Mouse (Mus musculus) lung, postnatal 0 days (tissue): ENCODE results near the gene Map2k1. TPM values are rescaled to one million over a fixed set of nuclear protein-coding genes. Genes with fewer than 3 reads are reported as not detected.

Source experiments
- ATAC-seq: fragments of 200-750 bp; cut with Nextera tagmentation; 2 replicates; pipeline ENCODE4 v1.8.0; 2017; ENCODE audit warnings: moderate library complexity
- DNase-seq: peaks from one replicate; pipeline ENCODE4 v3.0.0-alpha.2; 2016; ENCODE audit warnings: low spot score
- H3K27ac ChIP-seq: fragments of 300-500 bp; sonication (generic); 2 replicates; pipeline ENCODE4 v1.5.1; 2014; ENCODE audit warnings: antibody characterized with exemption, mild to moderate bottlenecking, low read length, mixed read lengths
- H3K27me3 ChIP-seq: fragments of 300-500 bp; sonication (generic); replicated peaks from 2 replicates; pipeline ENCODE4 v1.6.1; 2014; ENCODE audit warnings: low read length, mixed read lengths; ENCODE audit not compliant: insufficient read depth
- H3K36me3 ChIP-seq: fragments of 300-500 bp; sonication (generic); 2 replicates; pipeline ENCODE4 v1.6.1; 2014; ENCODE audit warnings: low read length, mixed read lengths; ENCODE audit not compliant: insufficient read depth
- H3K4me1 ChIP-seq: fragments of 300-500 bp; sonication (generic); 2 replicates; pipeline ENCODE4 v1.6.1; 2014; ENCODE audit warnings: antibody characterized with exemption, low read depth, low read length, mixed read lengths; ENCODE audit not compliant: insufficient read depth
- H3K4me2 ChIP-seq: fragments of 300-500 bp; sonication (generic); replicated peaks from 2 replicates; pipeline ENCODE4 v1.6.1; 2014; ENCODE audit warnings: low read depth, mild to moderate bottlenecking, low read length, moderate library complexity, mixed read lengths
- H3K4me3 ChIP-seq: fragments of 300-500 bp; sonication (generic); 2 replicates; pipeline ENCODE4 v1.5.1; 2014; ENCODE audit warnings: low read depth, low read length
- H3K9ac ChIP-seq: fragments of 300-500 bp; sonication (generic); replicated peaks from 2 replicates; pipeline ENCODE4 v1.6.1; 2014; ENCODE audit warnings: low read depth, mild to moderate bottlenecking
- H3K9me3 ChIP-seq: fragments of 300-500 bp; sonication (generic); 2 replicates; pipeline ENCODE4 v1.6.1; 2016; ENCODE audit warnings: low read length, mixed read lengths
- CTCF ChIP-seq: IDR thresholded peaks from 2 replicates; pipeline ENCODE4 v1.5.1; 2016; ENCODE audit warnings: antibody characterized with exemption, mild to moderate bottlenecking
- EP300 ChIP-seq: IDR thresholded peaks from 2 replicates; pipeline ENCODE4 v1.6.1; 2016; ENCODE audit warnings: antibody characterized with exemption, mild to moderate bottlenecking, control low read depth
- WGBS: fragments of 180-500 bp; shearing (Covaris S2); extraction: QIAGEN DNeasy Blood & Tissue Kit; methylation state at CpG from one replicate; pipeline ENCODE4 v1.1.7; 2014; 5-methylcytosine and 5-hydroxymethylcytosine counted together
- polyA plus RNA-seq: library from polyadenylated mRNA; unstranded; fragments of >200 nt; fragmentation: Nextera tagmentation; extraction: Ambion mirVana; gene quantifications from 2 replicates; pipeline ENCODE4 v1.2.1, GENCODE M21; 2015

The Map2k1 gene
- polyA plus RNA-seq, 1 experiment from 2014 or later = 67.1 TPM

DNA sequence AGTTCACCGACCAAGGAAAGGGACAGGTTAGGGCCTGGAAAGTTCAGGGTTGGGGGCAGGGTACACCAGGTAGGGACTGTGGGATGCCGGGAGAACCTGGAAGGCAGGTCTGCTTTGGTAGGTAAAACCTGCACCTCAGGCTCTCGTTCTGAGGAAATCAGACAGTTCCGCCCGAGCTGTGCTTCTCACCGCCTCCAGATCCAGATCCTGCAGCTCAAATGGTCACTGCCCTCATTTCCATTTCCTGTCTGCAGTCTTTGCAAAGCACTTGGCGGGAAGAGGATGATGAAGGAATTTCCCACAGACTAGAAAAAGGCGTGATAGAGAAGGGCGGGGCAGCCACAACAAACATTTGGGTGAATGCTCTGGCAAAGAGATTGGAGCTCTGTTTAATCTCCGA, 14.8 kb upstream of the Map2k1 start:
- Histone ChIP-seq H3K9me3 (no peaks in the 10 kb centered on the region), H3K4me2 (no peak overlapping the region), H3K9ac (no peak overlapping the region), H3K4me3 (no peak overlapping the region), H3K27ac (no peak overlapping the region), H3K27me3 (no peaks in the 10 kb centered on the region), H3K36me3 (no peaks in the 10 kb centered on the region), H3K4me1 (no peaks in the 10 kb centered on the region)
- no peak for ATAC-seq
- TF ChIP-seq EP300 (no peak), CTCF (no peak)
- no peak for DNase-seq
- WGBS = 68% methylated on average over 10 of the region's 10 CpGs

GRCm38 (mm10) chr9:64267231-64267630, 13.8 kb upstream of the Map2k1 start:
- no peak overlapping the region for H3K9ac ChIP-seq
- H3K27me3 ChIP-seq = no peaks in the 10 kb centered on the region
- H3K4me1 ChIP-seq = no peaks in the 10 kb centered on the region
- H3K4me2 ChIP-seq = no peak overlapping the region
- H3K36me3 ChIP-seq = no peaks in the 10 kb centered on the region
- no peak overlapping the region for H3K4me3 ChIP-seq
- H3K9me3 ChIP-seq = no peaks in the 10 kb centered on the region
- no peak overlapping the region for H3K27ac ChIP-seq
- ATAC-seq (no peak), DNase-seq (no peak)
- WGBS = 82% methylated on average over 1 of the region's 1 CpGs
- no peak for TF ChIP-seq CTCF
- no peak for TF ChIP-seq EP300

GRCm38 (mm10) chr9:64264813-64265212, 11.4 kb upstream of the Map2k1 start:
- no peak for TF ChIP-seq CTCF
- no peak for TF ChIP-seq EP300
- Histone ChIP-seq H3K27ac (no peak overlapping the region), H3K4me1 (no peaks in the 10 kb centered on the region), H3K9ac (no peak overlapping the region), H3K27me3 (no peaks in the 10 kb centered on the region), H3K36me3 (no peaks in the 10 kb centered on the region), H3K9me3 (no peaks in the 10 kb centered on the region), H3K4me3 (no peak overlapping the region), H3K4me2 (no peak overlapping the region)
- DNase-seq (no peak), ATAC-seq (no peak)
- WGBS = 44% methylated on average over 1 of the region's 1 CpGs

- TF ChIP-seq EP300 (no peak), CTCF (no peak)
- H3K9ac ChIP-seq = no peak overlapping the region
- DNase-seq = peak; percentile 46
- WGBS = 73% methylated on average over 4 of the region's 4 CpGs
- H3K4me2 ChIP-seq = no peak overlapping the region
- no peaks in the 10 kb centered on the region for H3K27me3 ChIP-seq
- H3K36me3 ChIP-seq = no peaks in the 10 kb centered on the region
- ATAC-seq = no peak
- no peak overlapping the region for H3K4me3 ChIP-seq
- H3K9me3 ChIP-seq = no peaks in the 10 kb centered on the region
- no peak overlapping the region for H3K27ac ChIP-seq
- H3K4me1 ChIP-seq = no peaks in the 10 kb centered on the region
Measured at GRCm38 (mm10) chr9:64261023-64261422, 7.6 kb upstream of the Map2k1 start.

- peak; percentile 82 for DNase-seq
- Histone ChIP-seq H3K4me1 (no peaks in the 10 kb centered on the region), H3K27ac (no peak overlapping the region), H3K27me3 (no peaks in the 10 kb centered on the region), H3K9ac (no peak overlapping the region), H3K4me2 (no peak overlapping the region), H3K36me3 (no peaks in the 10 kb centered on the region), H3K4me3 (no peak overlapping the region), H3K9me3 (no peaks in the 10 kb centered on the region)
- WGBS = 53% methylated on average over 5 of the region's 5 CpGs
- ATAC-seq = peak; percentile 93
- no peak for TF ChIP-seq CTCF
- TF ChIP-seq EP300 = peak; percentile 93
Measured at GRCm38 (mm10) chr9:64259906-64260305, 6.5 kb upstream of the Map2k1 start.

DNA sequence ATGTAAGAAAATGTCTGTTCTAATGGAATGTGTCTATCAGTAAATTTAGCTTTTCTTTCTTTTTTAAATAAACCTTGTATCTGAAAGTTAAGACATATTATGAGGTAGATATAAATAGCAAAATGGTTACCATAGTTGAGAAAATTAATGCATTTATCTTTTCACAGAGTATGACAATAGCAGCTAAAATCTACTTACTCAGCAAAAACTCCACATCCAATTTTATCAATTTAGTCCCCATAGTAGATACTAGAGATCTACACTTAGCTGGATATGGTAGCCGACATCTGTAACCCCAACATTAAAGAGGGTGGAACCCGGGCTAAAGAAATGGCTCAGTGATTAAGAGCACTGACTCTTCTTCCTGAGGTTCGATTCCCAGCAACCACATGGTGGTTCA, 2.8 kb upstream of the Map2k1 start:
- H3K4me1 ChIP-seq = peaks cover 10% of the 10 kb centered on the region; the same call in 1 of the 2 replicates

GRCm38 (mm10) chr9:64255422-64255821, 2.0 kb upstream of the Map2k1 start:
- ATAC-seq (no peak), DNase-seq (no peak)
- peaks cover 10% of the 10 kb centered on the region; the same call in 1 of the 2 replicates for H3K4me1 ChIP-seq
- no peaks in the 10 kb centered on the region for H3K36me3 ChIP-seq
- no peak overlapping the region for H3K4me2 ChIP-seq
- H3K27me3 ChIP-seq = no peaks in the 10 kb centered on the region
- WGBS = 55% methylated on average over 3 of the region's 3 CpGs
- H3K27ac ChIP-seq = no peak overlapping the region
- no peak overlapping the region for H3K9ac ChIP-seq
- TF ChIP-seq CTCF = no peak
- no peak for TF ChIP-seq EP300
- no peaks in the 10 kb centered on the region for H3K9me3 ChIP-seq
- no peak overlapping the region for H3K4me3 ChIP-seq

More for the DNA sequence above, 2.8 kb upstream of the Map2k1 start:
- H3K4me2 ChIP-seq = no peak overlapping the region
- H3K4me3 ChIP-seq = no peak overlapping the region
- TF ChIP-seq EP300 (no peak), CTCF (no peak)
- H3K9me3 ChIP-seq = no peaks in the 10 kb centered on the region
- DNase-seq (no peak), ATAC-seq (no peak)
- no peak overlapping the region for H3K27ac ChIP-seq
- no peaks in the 10 kb centered on the region for H3K36me3 ChIP-seq
- H3K9ac ChIP-seq = no peak overlapping the region
- no peaks in the 10 kb centered on the region for H3K27me3 ChIP-seq
- WGBS = 88% methylated on average over 3 of the region's 3 CpGs
